Mouse (Mus musculus) gonadal fat pad, adult 2 months (tissue): Measurements from ENCODE around the gene Cfb. TPM values are rescaled to one million over a fixed set of nuclear protein-coding genes. Genes with fewer than 3 reads are reported as not detected.
"Not testable (repeated sequence)": the region's sequence is repeated elsewhere in the genome, so short reads cannot be mapped to it uniquely, and the experiment has no call there.

ENCODE experiments used
- DNase-seq: peaks from one replicate; pipeline ENCODE4 v3.0.0-alpha.2; 2012; ENCODE audit warnings: low read depth
- polyA plus RNA-seq: library from polyadenylated mRNA; depleted of rRNA; stranded (reverse); fragments of >200 nt; gene quantifications from 2 replicates; pipeline ENCODE4 v1.2.3, GENCODE M21; 2012; rRNA removed

Cfb gene
- 70.2 and 140 TPM in 2 replicates for polyA plus RNA-seq

DNA sequence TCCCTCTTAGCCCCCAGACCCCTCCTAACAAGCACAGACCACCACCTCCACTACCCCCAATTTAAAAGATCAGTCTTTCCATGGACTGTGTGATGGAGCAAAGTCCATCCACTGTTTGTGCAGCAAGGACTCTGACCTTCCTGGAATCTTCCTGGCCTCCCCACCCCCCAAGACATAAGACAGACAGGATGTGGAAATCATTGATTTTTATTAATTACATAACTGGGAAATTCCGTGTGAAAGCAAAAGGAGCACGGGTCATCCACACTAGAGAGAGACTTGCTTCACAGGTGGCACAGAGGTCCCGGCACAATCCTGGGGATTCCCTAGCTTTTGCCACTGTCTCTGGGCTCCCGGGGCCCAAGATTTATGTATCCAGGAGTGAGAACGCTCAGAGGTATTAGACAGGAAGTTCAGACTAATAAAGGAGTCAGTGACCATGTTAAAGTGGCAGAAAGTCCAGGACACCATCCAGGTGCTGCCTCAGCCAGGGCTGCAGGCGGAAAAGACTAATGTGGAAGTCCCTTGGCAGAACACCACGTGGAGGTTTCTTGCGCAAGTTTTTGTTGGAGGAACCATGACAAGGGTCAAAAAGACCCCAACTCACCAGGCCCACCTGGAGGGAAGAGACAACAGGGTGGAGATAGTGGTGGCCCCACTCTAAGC is at the start of gene Cfb:
Gene Cfb, minus strand, starts transcription at position 103 of the 666 bp plus-strand sequence.
- peak; percentile 24 for DNase-seq

- no peak for DNase-seq
Observed at GRCm38 (mm10) chr17:34911945-34912351, 49.6 kb upstream of the Cfb start.

- DNase-seq = no peak
Observed at GRCm38 (mm10) chr17:34910982-34911381, 48.7 kb upstream of the Cfb start.

DNA sequence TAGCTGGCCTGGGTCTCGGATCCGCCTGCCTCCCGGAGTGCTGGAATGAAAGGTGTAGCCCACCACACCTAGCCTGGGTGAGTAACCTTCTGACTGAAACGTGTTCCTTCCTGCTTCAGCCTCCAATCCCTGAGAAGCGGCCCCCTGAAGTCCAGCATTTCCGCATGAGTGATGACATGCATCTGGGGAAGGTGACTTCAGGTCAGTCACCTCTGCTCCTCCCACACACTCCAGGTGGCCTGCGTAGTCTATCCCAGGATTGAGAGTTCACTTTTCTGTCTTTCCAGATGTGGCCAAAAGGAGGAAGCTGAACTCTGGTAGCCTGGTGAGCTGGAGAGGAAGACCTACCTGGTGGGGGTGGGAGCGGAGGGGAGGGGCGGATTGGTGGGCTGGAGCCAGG is 40.6 kb upstream of the Cfb start:
- DNase-seq = no peak

DNA sequence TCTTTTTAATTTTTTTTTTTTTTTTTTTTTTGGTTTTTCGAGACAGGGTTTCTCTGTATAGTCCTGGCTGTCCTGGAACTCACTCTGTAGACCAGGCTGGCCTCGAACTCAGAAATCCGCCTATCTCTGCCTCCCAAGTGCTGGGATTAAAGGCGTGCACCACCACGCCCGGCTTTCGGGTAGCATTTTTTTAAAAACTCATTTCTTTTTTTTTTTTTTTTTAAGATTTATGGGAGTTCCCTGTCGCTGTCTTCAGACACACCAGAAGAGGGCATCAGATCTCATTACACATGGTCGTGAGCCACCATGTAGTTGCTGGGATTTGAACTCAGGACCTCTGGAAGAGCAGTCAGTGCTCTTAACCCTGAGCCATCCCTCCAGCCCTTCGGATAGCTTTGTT is 39.6 kb upstream of the Cfb start:
- not testable (repeated sequence) for DNase-seq

GRCm38 (mm10) chr17:34900826-34901225 is 38.5 kb upstream of the Cfb start:
- not testable (repeated sequence) for DNase-seq

- DNase-seq = no peak
Observed at GRCm38 (mm10) chr17:34899890-34900243, 37.5 kb upstream of the Cfb start.

- DNase-seq = no peak
Observed at GRCm38 (mm10) chr17:34899053-34899889, 37.0 kb upstream of the Cfb start.

DNA sequence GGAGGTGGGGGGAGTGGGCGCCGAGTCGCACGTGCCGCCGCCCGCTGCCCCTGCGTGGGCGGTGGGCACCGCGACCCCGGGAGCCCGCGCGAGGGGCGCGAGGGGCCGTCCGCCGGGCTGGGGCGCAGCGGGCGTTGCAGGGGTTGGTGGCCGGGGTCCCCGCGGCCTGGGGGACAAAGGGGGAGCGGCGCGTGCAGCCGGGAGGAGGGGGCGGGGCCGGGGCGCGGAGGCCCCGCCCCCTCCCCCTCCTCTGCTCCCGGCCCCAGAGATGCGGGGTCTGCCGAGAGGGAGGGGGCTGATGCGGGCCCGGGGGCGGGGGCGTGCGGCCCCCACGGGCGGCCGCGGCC is 36.4 kb upstream of the Cfb start:
- DNase-seq = no peak

DNA sequence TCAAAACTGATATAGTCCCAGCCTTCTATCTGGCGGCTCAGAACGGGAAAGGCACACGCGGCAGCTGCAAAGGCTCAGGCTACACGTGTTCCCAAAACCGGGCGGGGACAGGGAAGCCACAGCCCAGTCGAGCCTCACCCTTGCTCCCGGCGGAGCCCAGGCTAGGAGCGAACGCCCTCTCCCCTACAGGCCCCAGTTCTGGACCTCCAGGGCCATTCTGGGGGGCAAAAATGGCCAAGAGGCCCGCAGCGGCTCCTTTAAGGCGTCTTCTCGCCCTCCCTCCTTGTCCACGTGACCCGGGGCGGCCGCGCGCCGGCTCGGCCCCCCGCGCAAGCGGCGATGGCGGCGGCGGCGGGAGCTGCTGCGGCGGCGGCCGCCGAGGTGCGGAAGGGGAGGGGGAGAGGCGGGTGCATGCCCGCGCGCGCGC is 35.9 kb upstream of the Cfb start, which contains the start of the genes C2 and Ehmt2:
Gene C2, minus strand, starts transcription at position 106 of the 427 bp plus-strand sequence.
Gene Ehmt2, plus strand, starts transcription at position 310 of the 427 bp plus-strand sequence.
- DNase-seq = no peak

DNA sequence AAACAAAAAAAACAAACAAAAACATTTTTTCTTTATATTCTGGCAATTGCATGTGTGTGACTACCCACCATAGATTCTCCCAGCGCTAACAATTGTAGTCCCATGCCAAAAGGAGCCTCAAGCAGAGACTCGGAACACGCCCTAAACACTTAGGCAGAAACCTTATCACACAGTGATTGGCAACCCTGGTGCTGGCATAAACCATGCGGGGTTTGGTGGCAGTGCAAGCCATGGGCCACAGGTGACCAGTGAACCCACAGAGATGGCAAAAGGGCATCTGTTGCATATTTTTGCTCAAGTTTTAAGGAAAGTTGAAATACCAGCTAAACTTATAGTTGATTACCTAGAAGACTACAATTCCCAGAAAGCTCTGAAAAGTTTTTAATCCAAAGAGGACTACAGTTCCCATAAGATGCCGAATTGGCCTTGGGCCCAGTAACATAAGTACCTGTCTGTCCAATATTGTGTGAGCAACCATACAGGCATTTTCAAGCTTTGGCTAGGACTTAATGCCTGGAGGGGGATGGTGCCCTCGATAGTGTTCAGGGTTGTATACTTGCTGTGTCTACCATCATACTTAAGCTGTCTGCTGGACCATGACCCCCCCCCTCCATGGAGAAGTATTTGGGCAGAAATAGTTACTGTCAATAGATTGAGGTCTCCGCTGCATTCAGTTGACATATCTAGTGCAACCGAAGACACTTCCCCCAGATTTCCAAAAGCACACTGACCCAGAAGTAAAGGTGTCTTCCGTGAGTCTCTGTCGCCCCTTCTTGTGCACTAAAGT is 35.2 kb upstream of the Cfb start:
- no peak for DNase-seq

- no peak for DNase-seq
Observed at GRCm38 (mm10) chr17:34896366-34896765, 34.0 kb upstream of the Cfb start.

DNA sequence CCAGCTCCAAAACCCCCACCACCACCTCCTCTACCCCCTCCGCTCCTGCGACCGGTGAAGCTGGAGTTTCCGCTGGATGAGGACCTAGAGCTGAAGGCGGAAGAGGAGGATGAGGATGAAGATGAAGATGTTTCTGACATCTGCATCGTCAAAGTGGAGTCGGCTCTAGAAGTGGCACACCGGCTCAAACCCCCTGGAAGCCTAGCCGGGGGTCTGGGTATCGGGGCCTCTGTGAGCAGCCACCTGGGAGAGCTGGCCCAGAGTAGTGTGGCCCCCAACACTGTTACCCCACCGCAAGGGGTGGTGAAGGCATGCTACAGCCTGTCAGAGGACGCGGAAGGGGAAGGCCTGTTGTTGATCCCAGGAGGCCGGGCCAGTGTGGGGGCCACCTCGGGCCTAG is 33.4 kb upstream of the Cfb start:
- no peak for DNase-seq

DNA sequence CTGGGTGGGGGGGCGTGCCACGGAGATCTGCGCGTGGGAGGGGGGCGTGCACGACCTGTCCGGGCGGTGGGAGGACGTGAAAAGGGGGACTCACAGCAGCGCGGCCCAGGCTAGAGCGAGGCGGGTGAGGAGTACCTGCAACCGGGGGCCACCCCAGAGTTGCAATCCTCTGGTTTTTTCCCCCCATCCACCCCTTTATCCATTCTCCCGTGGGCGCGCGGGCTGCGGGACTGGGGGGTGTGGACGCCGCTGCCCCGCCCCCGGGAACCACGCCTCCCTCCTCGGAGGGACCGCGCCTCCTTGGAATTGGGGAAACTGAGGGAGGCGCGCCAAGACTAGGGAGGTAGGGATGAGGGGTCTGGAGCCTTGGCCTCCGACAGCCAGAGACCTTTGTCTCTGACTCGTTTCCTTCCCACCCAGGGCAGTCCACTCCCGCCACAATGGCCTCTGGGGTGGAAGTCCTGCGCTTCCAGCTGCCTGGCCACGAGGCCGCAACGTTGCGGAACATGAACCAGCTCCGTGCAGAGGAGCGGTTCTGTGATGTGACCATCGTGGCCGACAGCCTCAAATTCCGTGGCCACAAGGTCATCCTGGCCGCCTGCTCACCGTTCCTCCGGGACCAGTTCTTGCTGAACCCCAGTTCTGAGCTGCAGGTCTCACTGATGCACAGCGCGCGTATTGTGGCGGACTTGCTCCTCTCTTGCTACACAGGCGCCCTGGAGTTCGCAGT is 32.6 kb upstream of the Cfb start:
- no peak for DNase-seq

DNA sequence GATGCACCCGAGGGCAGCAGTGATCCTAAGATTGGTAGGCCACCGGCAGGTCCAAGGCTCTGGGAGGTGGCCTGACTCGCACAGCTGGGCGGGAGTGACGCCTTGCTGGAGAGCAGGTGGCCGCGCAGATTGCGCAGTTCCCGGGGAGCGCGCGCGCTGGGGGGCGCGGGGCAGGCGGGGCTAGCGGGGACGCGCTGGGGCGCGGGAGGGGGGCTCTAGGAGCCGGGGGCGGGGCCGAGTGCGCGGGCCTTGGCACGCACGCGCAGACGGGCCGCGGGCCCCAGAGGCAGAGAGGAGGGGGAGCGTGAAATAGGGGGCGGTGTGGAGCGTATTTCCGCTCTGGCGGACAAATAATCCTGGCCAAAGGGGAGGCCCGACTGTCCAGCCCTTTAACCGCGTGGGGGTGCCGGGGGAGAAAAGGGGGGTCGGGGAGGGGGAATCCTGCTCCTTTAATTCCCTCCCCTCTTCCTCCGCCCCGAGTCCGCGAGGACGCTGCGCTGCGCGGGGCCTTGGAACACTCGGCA is 31.8 kb upstream of the Cfb start:
- DNase-seq = no peak

DNA sequence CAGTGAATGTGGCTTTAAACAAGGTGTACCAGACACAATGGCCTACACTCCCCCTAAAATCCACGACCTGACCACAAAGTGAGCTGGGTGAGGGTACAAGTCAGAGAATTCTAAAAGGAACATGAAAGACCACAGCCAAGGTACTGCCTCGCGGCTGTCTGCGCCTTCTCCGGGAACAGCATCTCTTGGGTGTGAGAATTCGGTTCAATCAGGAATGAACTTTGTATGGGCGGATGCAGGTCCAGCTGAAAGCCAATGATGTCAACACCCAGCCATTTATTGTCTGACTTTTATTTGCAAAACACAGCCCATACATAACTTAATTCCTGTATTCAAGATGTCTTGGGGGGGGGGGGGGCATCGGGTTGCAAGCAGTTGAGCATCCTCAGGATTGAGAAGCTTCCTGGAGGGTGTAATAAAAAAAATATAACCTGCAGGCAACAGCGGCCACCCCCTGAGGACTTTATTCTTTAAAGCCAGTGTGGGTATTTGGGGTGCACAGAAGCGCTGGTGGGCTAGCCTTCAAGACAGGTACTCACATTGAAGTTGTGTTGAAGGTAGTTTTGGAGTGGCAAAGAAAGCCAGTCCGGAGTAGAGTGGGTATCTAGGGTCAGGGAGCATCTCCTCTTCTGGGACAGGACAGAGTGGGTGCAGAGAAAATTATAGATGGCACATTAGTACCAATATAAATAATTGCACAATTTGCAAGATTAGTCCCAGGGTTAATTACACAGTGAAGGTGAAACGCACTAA is 30.9 kb upstream of the Cfb start:
- DNase-seq = no peak

- DNase-seq = no peak
Observed at GRCm38 (mm10) chr17:34891377-34891776, 29.1 kb upstream of the Cfb start.

- no peak for DNase-seq
Observed at GRCm38 (mm10) chr17:34890074-34890743, 27.9 kb upstream of the Cfb start.

DNA sequence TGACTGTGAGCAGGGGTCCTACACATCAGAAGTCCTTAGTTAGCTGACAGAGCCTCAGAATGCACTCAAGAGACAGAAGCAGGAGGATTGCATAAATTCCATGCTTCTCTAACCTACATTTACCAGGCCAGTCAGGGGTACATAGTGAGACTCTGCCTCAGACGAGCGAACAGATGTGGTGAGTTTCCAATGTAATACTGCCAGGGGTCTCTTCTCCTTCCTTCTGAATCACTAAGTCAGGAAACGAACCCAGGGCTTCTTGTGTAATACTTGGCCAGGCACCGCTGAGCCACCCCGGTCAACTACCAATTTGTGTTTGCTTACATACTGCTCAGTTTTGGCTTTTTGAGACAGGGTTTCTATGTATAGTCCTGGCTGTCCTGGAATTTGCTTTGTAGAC is 25.6 kb upstream of the Cfb start:
- no peak for DNase-seq

DNA sequence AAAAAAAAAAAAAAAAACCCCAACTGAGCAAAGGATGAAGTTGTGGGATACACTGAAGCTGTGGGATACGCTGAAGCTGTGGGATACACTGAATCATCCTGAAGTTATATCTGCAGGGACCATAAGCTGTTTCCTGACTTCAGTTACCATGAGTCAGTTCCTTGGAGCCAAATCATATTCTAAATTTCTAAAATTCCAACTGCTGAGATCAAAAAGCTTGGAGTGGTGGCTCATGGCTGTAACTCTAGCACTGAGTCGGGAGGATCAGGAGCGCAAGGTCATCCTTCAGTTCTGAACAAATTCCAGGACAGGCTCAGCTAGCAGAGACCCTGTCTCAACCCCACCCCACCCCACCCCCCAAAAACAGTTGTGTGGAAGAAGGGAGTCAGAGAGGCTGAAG is 23.3 kb upstream of the Cfb start:
- DNase-seq = no peak
